Mouse (Mus musculus) liver, embryonic 11.5 days (tissue): ENCODE measurements at regions not wholly inside any gene's neighbourhood (a gene's known extent, or its start where the extent isn't known, plus 50 kb on each side); places are given as distances from the start of the nearest gene placed in this dataset.

Experiments used
- ATAC-seq: fragments of 200-750 bp; cut with Nextera tagmentation; replicated peaks from 2 replicates; pipeline ENCODE4 v1.8.0; 2017; ENCODE audit warnings: moderate number of reproducible peaks, mild to moderate bottlenecking, moderate TSS enrichment, moderate library complexity; ENCODE audit not compliant: low FRiP score
- DNase-seq: peaks from one replicate; pipeline ENCODE4 v3.0.0-alpha.2; 2017; ENCODE audit warnings: low spot score
- H3K27ac ChIP-seq: fragments of 300-500 bp; sonication (generic); 2 replicates; pipeline ENCODE4 v1.5.1; 2014; ENCODE audit warnings: mild to moderate bottlenecking, low read depth, low read length, control low read depth
- H3K27me3 ChIP-seq: fragments of 300-500 bp; sonication (generic); replicated peaks from 2 replicates; pipeline ENCODE4 v1.6.1; 2014; ENCODE audit warnings: low read length, mixed read lengths; ENCODE audit not compliant: control insufficient read depth, insufficient read depth
- H3K36me3 ChIP-seq: fragments of 300-500 bp; sonication (generic); 2 replicates; pipeline ENCODE4 v1.6.1; 2014; ENCODE audit warnings: mild to moderate bottlenecking, low read length, moderate library complexity, mixed read lengths; ENCODE audit not compliant: control insufficient read depth, insufficient read depth
- H3K4me1 ChIP-seq: fragments of 300-500 bp; sonication (generic); replicated peaks from 2 replicates; pipeline ENCODE4 v1.6.1; 2014; ENCODE audit warnings: low read length, mixed read lengths; ENCODE audit not compliant: control insufficient read depth, insufficient read depth
- H3K4me2 ChIP-seq: fragments of 300-500 bp; sonication (generic); 2 replicates; pipeline ENCODE4 v1.6.1; 2014; ENCODE audit warnings: mild to moderate bottlenecking, control low read depth, moderate library complexity
- H3K4me3 ChIP-seq: fragments of 300-500 bp; sonication (generic); 2 replicates; pipeline ENCODE4 v1.5.1; 2014; ENCODE audit warnings: low read depth, low read length, control low read depth
- H3K9ac ChIP-seq: fragments of 300-500 bp; sonication (generic); 2 replicates; pipeline ENCODE4 v1.6.1; 2014; ENCODE audit warnings: low read depth, low read length, control low read depth
- H3K9me3 ChIP-seq: fragments of 300-500 bp; sonication (generic); 2 replicates; pipeline ENCODE4 v1.6.1; 2016; ENCODE audit warnings: low read length, inconsistent platforms, mixed read lengths; ENCODE audit not compliant: control insufficient read depth
- WGBS: fragments of 180-500 bp; shearing (Covaris S2); extraction: QIAGEN DNeasy Blood & Tissue Kit; methylation state at CpG from one replicate; pipeline ENCODE4 v1.1.7; 2014; 5-methylcytosine and 5-hydroxymethylcytosine counted together

GRCm38 (mm10) chr9:46442739-46443181 is 123.0 kb upstream of the 4931429L15Rik start:
- no peak overlapping the region for H3K27ac ChIP-seq
- no peak overlapping the region for H3K9ac ChIP-seq
- DNase-seq (no peak), ATAC-seq (no peak)
- H3K36me3 ChIP-seq, result no peaks in the 10 kb centered on the region
- WGBS, result 4% methylated on average over 19 of the region's 19 CpGs
- H3K27me3 ChIP-seq, result peaks cover 51% of the 10 kb centered on the region
- H3K4me1 ChIP-seq, result no peaks in the 10 kb centered on the region
- peak overlapping the region; percentile 14; the same call in 1 of the 2 replicates for H3K4me3 ChIP-seq
- peak overlapping the region; percentile 52 for H3K4me2 ChIP-seq
- H3K9me3 ChIP-seq, result no peaks in the 10 kb centered on the region

GRCm38 (mm10) chr9:46440226-46440625 is 120.4 kb upstream of the 4931429L15Rik start:
- H3K9me3 ChIP-seq, result peaks cover 3% of the 10 kb centered on the region; the same call in 1 of the 2 replicates
- DNase-seq (no peak), ATAC-seq (no peak)
- no peak overlapping the region for H3K9ac ChIP-seq
- H3K27ac ChIP-seq, result no peak overlapping the region
- no peak overlapping the region for H3K4me3 ChIP-seq
- H3K36me3 ChIP-seq, result no peaks in the 10 kb centered on the region
- H3K4me2 ChIP-seq, result no peak overlapping the region
- no peaks in the 10 kb centered on the region for H3K4me1 ChIP-seq
- H3K27me3 ChIP-seq, result peaks cover 42% of the 10 kb centered on the region
- WGBS, result 73% methylated on average over 5 of the region's 5 CpGs

GRCm38 (mm10) chr9:46434700-46435099 is 114.9 kb upstream of the 4931429L15Rik start:
- H3K9ac ChIP-seq, result no peak overlapping the region
- H3K27me3 ChIP-seq, result no peaks in the 10 kb centered on the region; the same call in 1 of the 2 replicates
- H3K4me3 ChIP-seq, result no peak overlapping the region
- WGBS, result 85% methylated on average over 3 of the region's 3 CpGs
- H3K9me3 ChIP-seq, result peaks cover 4% of the 10 kb centered on the region; the same call in 1 of the 2 replicates
- no peaks in the 10 kb centered on the region for H3K36me3 ChIP-seq
- ATAC-seq (no peak), DNase-seq (no peak)
- no peak overlapping the region for H3K27ac ChIP-seq
- H3K4me2 ChIP-seq, result no peak overlapping the region
- no peaks in the 10 kb centered on the region for H3K4me1 ChIP-seq

GRCm38 (mm10) chr9:46433716-46434115 is 113.9 kb upstream of the 4931429L15Rik start:
- no peaks in the 10 kb centered on the region for H3K36me3 ChIP-seq
- WGBS, result 59% methylated on average over 5 of the region's 5 CpGs
- H3K27ac ChIP-seq, result no peak overlapping the region
- no peak overlapping the region for H3K9ac ChIP-seq
- peaks cover 4% of the 10 kb centered on the region; the same call in 1 of the 2 replicates for H3K9me3 ChIP-seq
- H3K4me3 ChIP-seq, result no peak overlapping the region
- no peaks in the 10 kb centered on the region; the same call in 1 of the 2 replicates for H3K27me3 ChIP-seq
- no peak for DNase-seq
- no peaks in the 10 kb centered on the region for H3K4me1 ChIP-seq
- no peak overlapping the region for H3K4me2 ChIP-seq
- no peak for ATAC-seq

GRCm38 (mm10) chr9:46431053-46431452 is 111.3 kb upstream of the 4931429L15Rik start:
- no peak overlapping the region for H3K4me3 ChIP-seq
- 73% methylated on average over 13 of the region's 13 CpGs for WGBS
- no peak overlapping the region for H3K27ac ChIP-seq

GRCm38 (mm10) chr9:46423184-46423967 is 103.6 kb upstream of the 4931429L15Rik start:
- ATAC-seq, result no peak

More at GRCm38 (mm10) chr9:46431053-46431452, 111.3 kb upstream of the 4931429L15Rik start:
- DNase-seq, result peak; percentile 40
- no peak overlapping the region for H3K9ac ChIP-seq
- no peaks in the 10 kb centered on the region; the same call in none of the 2 replicates for H3K27me3 ChIP-seq
- H3K4me2 ChIP-seq, result no peak overlapping the region
- peaks cover 4% of the 10 kb centered on the region; the same call in 1 of the 2 replicates for H3K9me3 ChIP-seq
- H3K4me1 ChIP-seq, result no peaks in the 10 kb centered on the region
- ATAC-seq, result no peak
- H3K36me3 ChIP-seq, result no peaks in the 10 kb centered on the region

GRCm38 (mm10) chr9:46421688-46422274 is 102.0 kb upstream of the 4931429L15Rik start:
- no peak for ATAC-seq
- Histone ChIP-seq H3K27me3 (no peaks in the 10 kb centered on the region; the same call in 1 of the 2 replicates), H3K4me2 (no peak overlapping the region), H3K9ac (no peak overlapping the region), H3K27ac (no peak overlapping the region), H3K4me1 (0 out of 2 replicates have a peak, but pooled peaks cover 4% of the 10 kb centered on the region), H3K9me3 (no peaks in the 10 kb centered on the region), H3K4me3 (no peak overlapping the region), H3K36me3 (no peaks in the 10 kb centered on the region)
- DNase-seq, result no peak
- 60% methylated on average over 7 of the region's 7 CpGs for WGBS

More at GRCm38 (mm10) chr9:46423184-46423967, 103.6 kb upstream of the 4931429L15Rik start:
- H3K9me3 ChIP-seq, result no peaks in the 10 kb centered on the region
- DNase-seq, result no peak
- H3K36me3 ChIP-seq, result no peaks in the 10 kb centered on the region
- no peak overlapping the region for H3K27ac ChIP-seq
- H3K4me1 ChIP-seq, result 0 out of 2 replicates have a peak, but pooled peaks cover 4% of the 10 kb centered on the region
- WGBS, result 51% methylated on average over 12 of the region's 12 CpGs
- H3K9ac ChIP-seq, result no peak overlapping the region
- no peaks in the 10 kb centered on the region; the same call in 1 of the 2 replicates for H3K27me3 ChIP-seq
- H3K4me2 ChIP-seq, result no peak overlapping the region
- H3K4me3 ChIP-seq, result no peak overlapping the region

- WGBS, result 80% methylated on average over 10 of the region's 10 CpGs
- Histone ChIP-seq H3K4me1 (no peaks in the 10 kb centered on the region), H3K27ac (no peak overlapping the region), H3K27me3 (no peaks in the 10 kb centered on the region), H3K4me2 (no peak overlapping the region), H3K9me3 (no peaks in the 10 kb centered on the region), H3K4me3 (no peak overlapping the region), H3K36me3 (no peaks in the 10 kb centered on the region), H3K9ac (no peak overlapping the region)
- ATAC-seq (no peak), DNase-seq (no peak)
These were observed 91.9 kb upstream of the 4931429L15Rik start for GRCm38 (mm10) chr9:46411686-46412085.
